Mouse (Mus musculus): ENCODE data around the gene Lix1l. TPM values are rescaled to one million over a fixed set of nuclear protein-coding genes. Genes with fewer than 3 reads are reported as not detected.
"Not testable (repeated sequence)": the region's sequence is repeated elsewhere in the genome, so short reads cannot be mapped to it uniquely, and the experiment has no call there.

Lix1l gene
- polyA plus RNA-seq, 1 experiment from 2014 or later, result 5.5 TPM

DNA sequence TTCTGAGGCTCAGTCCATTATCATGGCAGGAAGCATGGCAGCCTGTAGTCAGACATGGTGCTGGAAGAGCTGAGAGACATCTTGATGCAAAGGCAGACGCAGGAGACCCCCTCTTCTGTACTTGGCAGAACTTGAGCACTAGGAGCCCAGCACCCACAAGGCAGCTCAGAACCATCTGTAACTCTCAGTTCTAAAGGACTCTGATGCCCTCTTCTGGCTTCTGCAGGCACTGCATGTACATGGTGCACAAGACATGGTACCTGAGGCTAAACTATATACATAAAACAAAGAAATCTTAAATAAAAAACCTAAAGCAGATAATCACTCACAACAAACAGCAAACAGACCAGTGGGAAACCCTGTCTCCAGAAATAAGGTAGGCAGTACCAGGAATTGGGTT, 38.3 kb downstream of the Lix1l start:
- Histone ChIP-seq H3K4me2 (ENCODE audit: low read depth, low read length, severe bottlenecking) (no peak overlapping the region), H3K4me3 (ENCODE audit: low read depth, low read length) (no peak overlapping the region), H3K9ac (ENCODE audit: low read length) (no peak overlapping the region), H3K4me1 (replicated peaks; ENCODE audit: control insufficient read depth, insufficient read depth, low read length) (peaks cover 3% of the 10 kb centered on the region; the same call in 1 of the 2 replicates), H3K27ac (ENCODE audit: low read depth, low read length) (no peak overlapping the region), H3K27me3 (ENCODE audit: control insufficient read depth, insufficient read depth, low read length) (no peaks in the 10 kb centered on the region), H3K36me3 (ENCODE audit: control insufficient read depth, insufficient read depth, low read length) (0 out of 2 replicates have a peak, but pooled peaks cover 2% of the 10 kb centered on the region), H3K9me3 (ENCODE audit: control insufficient read depth, low read length) (no peaks in the 10 kb centered on the region)
- WGBS, result 68% methylated on average over 1 of the region's 1 CpGs
- DNase-seq (ENCODE audit: low spot score) (peak; percentile 72), ATAC-seq (replicated peaks; ENCODE audit: low FRiP score) (no peak)

DNA sequence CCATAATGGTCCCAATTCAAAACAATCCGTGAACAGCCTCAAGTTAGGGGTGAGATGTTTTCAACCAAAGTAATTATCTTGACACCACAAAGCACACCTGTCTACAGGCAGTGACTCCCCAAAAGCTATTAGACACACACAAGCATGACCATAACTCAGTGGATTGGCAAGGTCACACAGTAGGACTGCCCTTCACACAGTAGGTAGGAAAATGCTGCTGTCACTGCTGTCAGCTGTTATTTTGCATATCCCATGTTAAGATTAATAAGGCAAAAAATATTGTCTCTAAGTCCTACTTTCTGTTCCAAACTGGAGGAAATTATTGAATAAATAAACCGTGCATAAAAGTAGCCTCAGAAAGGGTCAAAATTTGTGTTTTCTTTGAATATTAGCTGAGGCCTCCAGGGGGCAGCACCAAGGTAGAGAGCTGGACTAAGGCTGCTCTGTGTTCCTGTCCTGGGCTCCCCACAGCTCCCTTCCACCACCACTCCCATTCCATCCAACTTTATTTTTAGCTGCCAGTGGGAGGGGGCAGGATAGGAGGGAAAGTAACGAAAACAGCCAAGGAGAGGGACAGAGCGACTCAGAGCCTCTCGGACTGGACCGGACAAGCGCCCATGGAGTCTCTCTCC, 44.2 kb downstream of the Lix1l start, which contains the start of gene Itga10:
Gene Itga10 (plus strand): TSS at position 567 of the 632 bp plus-strand sequence.
- 68% methylated on average over 7 of the region's 7 CpGs for WGBS

GRCm38 (mm10) chr3:96647365-96647764, 46.4 kb downstream of the Lix1l start:
- Histone ChIP-seq H3K4me2 (ENCODE audit: low read depth, low read length, severe bottlenecking) (no peak overlapping the region), H3K4me3 (ENCODE audit: low read depth, low read length) (no peak overlapping the region), H3K9ac (ENCODE audit: low read length) (no peak overlapping the region), H3K27ac (ENCODE audit: low read depth, low read length) (no peak overlapping the region), H3K9me3 (ENCODE audit: control insufficient read depth, low read length) (no peaks in the 10 kb centered on the region), H3K4me1 (replicated peaks; ENCODE audit: control insufficient read depth, insufficient read depth, low read length) (no peaks in the 10 kb centered on the region), H3K36me3 (ENCODE audit: control insufficient read depth, insufficient read depth, low read length) (no peaks in the 10 kb centered on the region), H3K27me3 (ENCODE audit: control insufficient read depth, insufficient read depth, low read length) (no peaks in the 10 kb centered on the region)
- DNase-seq (ENCODE audit: low spot score) (no peak), ATAC-seq (replicated peaks; ENCODE audit: low FRiP score) (no peak)
- 80% methylated on average over 3 of the region's 3 CpGs for WGBS

More for the DNA sequence above, 44.2 kb downstream of the Lix1l start, which contains the start of gene Itga10:
- no peak within 1 kb of the TSS for H3K4me3 ChIP-seq (ENCODE audit: low read depth, low read length)
- ATAC-seq (replicated peaks; ENCODE audit: low FRiP score) (no peak), DNase-seq (ENCODE audit: low spot score) (peak; percentile 63)
- H3K4me1 ChIP-seq (replicated peaks; ENCODE audit: control insufficient read depth, insufficient read depth, low read length), result no peaks in the 10 kb centered on the region
- no peaks in the 10 kb centered on the region for H3K27me3 ChIP-seq (ENCODE audit: control insufficient read depth, insufficient read depth, low read length)
- no peak within 1 kb of the TSS for H3K9ac ChIP-seq (ENCODE audit: low read length)
- no peak within 1 kb of the TSS for H3K27ac ChIP-seq (ENCODE audit: low read depth, low read length)
- no peak within 1 kb of the TSS for H3K4me2 ChIP-seq (ENCODE audit: low read depth, low read length, severe bottlenecking)
- H3K9me3 ChIP-seq (ENCODE audit: control insufficient read depth, low read length), result no peaks in the 10 kb centered on the region
- H3K36me3 ChIP-seq (ENCODE audit: control insufficient read depth, insufficient read depth, low read length), result no peaks in the 10 kb centered on the region

DNA sequence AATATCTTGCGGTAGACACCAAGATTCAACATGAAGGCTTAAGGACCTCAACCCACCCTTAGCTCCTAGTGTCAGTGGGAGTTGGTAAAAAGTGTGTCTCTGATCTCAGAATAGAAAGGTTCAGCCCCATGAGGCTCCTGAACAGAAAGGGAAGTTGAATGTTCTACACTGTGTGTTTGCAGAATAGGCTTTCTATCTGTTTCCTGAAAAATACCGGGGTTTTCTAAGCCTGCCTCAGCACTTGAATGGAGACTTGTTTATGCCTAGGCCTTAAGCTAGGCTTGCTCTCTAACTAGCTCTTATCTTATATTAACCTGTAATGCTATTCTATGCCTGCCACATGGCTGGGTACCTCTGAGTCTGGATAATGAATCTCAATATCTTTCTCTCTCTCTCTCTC, 60.0 kb downstream of the Lix1l start:
- no peak overlapping the region for H3K9ac ChIP-seq (ENCODE audit: low read length)
- H3K36me3 ChIP-seq (ENCODE audit: control insufficient read depth, insufficient read depth, low read length), result no peaks in the 10 kb centered on the region
- no peaks in the 10 kb centered on the region for H3K9me3 ChIP-seq (ENCODE audit: control insufficient read depth, low read length)
- H3K4me3 ChIP-seq (ENCODE audit: low read depth, low read length), result no peak overlapping the region
- no peak overlapping the region for H3K27ac ChIP-seq (ENCODE audit: low read depth, low read length)
- ATAC-seq (replicated peaks; ENCODE audit: low FRiP score), result no peak
- WGBS, result 89% methylated on average over 2 of the region's 2 CpGs
- no peak overlapping the region for H3K4me2 ChIP-seq (ENCODE audit: low read depth, low read length, severe bottlenecking)
- H3K27me3 ChIP-seq (ENCODE audit: control insufficient read depth, insufficient read depth, low read length), result no peaks in the 10 kb centered on the region
- no peak for DNase-seq (ENCODE audit: low spot score)
- H3K4me1 ChIP-seq (replicated peaks; ENCODE audit: control insufficient read depth, insufficient read depth, low read length), result no peaks in the 10 kb centered on the region

DNA sequence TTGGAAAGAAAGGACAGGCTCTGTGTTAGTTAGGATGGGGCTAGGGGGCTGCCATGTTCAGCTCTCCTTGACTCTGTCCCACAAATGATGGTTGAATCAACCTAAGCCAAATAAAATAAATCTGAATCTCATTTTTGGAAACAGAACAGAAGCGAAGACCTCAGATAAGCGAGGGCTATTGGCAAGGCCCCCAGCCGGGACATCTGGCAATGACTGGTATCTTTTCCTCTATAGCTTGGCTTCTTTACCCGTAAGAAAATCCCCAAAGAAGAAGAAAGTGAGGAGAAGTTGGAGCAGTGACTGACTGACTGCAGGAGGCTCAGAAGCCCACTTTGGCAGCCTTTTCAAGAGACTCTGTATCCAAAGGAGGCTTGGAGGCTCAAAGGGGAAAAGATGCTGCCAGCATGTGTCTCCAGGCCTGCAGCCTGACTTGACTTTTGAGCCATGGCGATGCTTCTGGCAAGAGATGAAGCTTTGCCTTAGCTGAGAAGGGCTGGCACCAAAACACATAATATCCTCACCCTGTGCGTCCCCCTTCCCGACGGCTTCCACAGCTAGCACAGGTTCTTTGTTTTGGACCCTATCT, 61.9 kb downstream of the Lix1l start:
- 43% methylated on average over 8 of the region's 8 CpGs for WGBS
- no peak for ATAC-seq (replicated peaks; ENCODE audit: low FRiP score)
- H3K9ac ChIP-seq (ENCODE audit: low read length), result peak overlapping the region; percentile 40; the same call in 1 of the 2 replicates
- H3K27ac ChIP-seq (ENCODE audit: low read depth, low read length), result no peak overlapping the region
- H3K27me3 ChIP-seq (ENCODE audit: control insufficient read depth, insufficient read depth, low read length), result no peaks in the 10 kb centered on the region
- no peaks in the 10 kb centered on the region for H3K4me1 ChIP-seq (replicated peaks; ENCODE audit: control insufficient read depth, insufficient read depth, low read length)
- no peaks in the 10 kb centered on the region for H3K9me3 ChIP-seq (ENCODE audit: control insufficient read depth, low read length)
- H3K4me2 ChIP-seq (ENCODE audit: low read depth, low read length, severe bottlenecking), result peak overlapping the region; percentile 49; the same call in 1 of the 2 replicates
- no peak overlapping the region for H3K4me3 ChIP-seq (ENCODE audit: low read depth, low read length)
- no peaks in the 10 kb centered on the region for H3K36me3 ChIP-seq (ENCODE audit: control insufficient read depth, insufficient read depth, low read length)
- DNase-seq (ENCODE audit: low spot score), result no peak

GRCm38 (mm10) chr3:96663432-96664239, 62.7 kb downstream of the Lix1l start:
- peak overlapping the region; percentile 40 for H3K9ac ChIP-seq (ENCODE audit: low read length)

GRCm38 (mm10) chr3:96665732-96666363, 64.9 kb downstream of the Lix1l start:
- H3K9ac ChIP-seq (ENCODE audit: low read length); H3K4me2 ChIP-seq (ENCODE audit: low read depth, low read length, severe bottlenecking); H3K27ac ChIP-seq (ENCODE audit: low read depth, low read length); H3K4me1 ChIP-seq (replicated peaks; ENCODE audit: control insufficient read depth, insufficient read depth, low read length); H3K36me3 ChIP-seq (ENCODE audit: control insufficient read depth, insufficient read depth, low read length); H3K27me3 ChIP-seq (ENCODE audit: control insufficient read depth, insufficient read depth, low read length); ATAC-seq (replicated peaks; ENCODE audit: low FRiP score); DNase-seq (ENCODE audit: low spot score); H3K4me3 ChIP-seq (ENCODE audit: low read depth, low read length); H3K9me3 ChIP-seq (ENCODE audit: control insufficient read depth, low read length): not testable (repeated sequence)
- WGBS, result 87% methylated on average over 7 of the region's 7 CpGs

More at GRCm38 (mm10) chr3:96663432-96664239, 62.7 kb downstream of the Lix1l start:
- Histone ChIP-seq H3K4me2 (ENCODE audit: low read depth, low read length, severe bottlenecking) (peak overlapping the region; percentile 49), H3K27ac (ENCODE audit: low read depth, low read length) (no peak overlapping the region), H3K27me3 (ENCODE audit: control insufficient read depth, insufficient read depth, low read length) (no peaks in the 10 kb centered on the region), H3K36me3 (ENCODE audit: control insufficient read depth, insufficient read depth, low read length) (no peaks in the 10 kb centered on the region), H3K4me3 (ENCODE audit: low read depth, low read length) (peak overlapping the region; percentile 16; the same call in 1 of the 2 replicates), H3K4me1 (replicated peaks; ENCODE audit: control insufficient read depth, insufficient read depth, low read length) (no peaks in the 10 kb centered on the region), H3K9me3 (ENCODE audit: control insufficient read depth, low read length) (no peaks in the 10 kb centered on the region)
- ATAC-seq (replicated peaks; ENCODE audit: low FRiP score) (peak; percentile 80), DNase-seq (ENCODE audit: low spot score) (peak; percentile 91)
- 5% methylated on average over 16 of the region's 18 CpGs for WGBS

DNA sequence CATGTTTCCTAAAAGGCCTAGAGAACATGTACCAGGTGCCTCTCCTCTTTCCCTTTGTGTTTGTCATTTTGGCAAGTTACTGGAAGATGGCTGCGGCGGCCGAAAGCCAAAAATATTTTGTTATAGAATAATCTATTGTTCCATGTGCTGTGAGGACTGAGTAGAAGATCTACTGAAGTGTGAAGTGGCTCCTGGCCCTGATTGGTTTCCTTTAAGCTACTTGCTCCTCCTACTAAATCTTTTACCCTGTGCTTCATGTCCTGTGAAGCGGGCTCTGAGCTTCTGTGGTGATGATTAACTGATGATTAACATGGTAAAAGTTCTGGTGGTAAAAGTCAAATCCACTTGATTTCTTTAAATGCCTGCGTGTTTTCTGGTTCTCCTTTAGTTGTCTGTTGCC, 66.0 kb downstream of the Lix1l start:
- Histone ChIP-seq H3K27me3 (ENCODE audit: control insufficient read depth, insufficient read depth, low read length) (peaks cover 5% of the 10 kb centered on the region; the same call in 1 of the 2 replicates), H3K36me3 (ENCODE audit: control insufficient read depth, insufficient read depth, low read length) (no peaks in the 10 kb centered on the region), H3K4me1 (replicated peaks; ENCODE audit: control insufficient read depth, insufficient read depth, low read length) (peaks cover 4% of the 10 kb centered on the region; the same call in 1 of the 2 replicates), H3K9me3 (ENCODE audit: control insufficient read depth, low read length) (no peaks in the 10 kb centered on the region), H3K4me3 (ENCODE audit: low read depth, low read length) (no peak overlapping the region), H3K9ac (ENCODE audit: low read length) (no peak overlapping the region), H3K27ac (ENCODE audit: low read depth, low read length) (no peak overlapping the region), H3K4me2 (ENCODE audit: low read depth, low read length, severe bottlenecking) (no peak overlapping the region)
- no peak for ATAC-seq (replicated peaks; ENCODE audit: low FRiP score)
- WGBS, result 95% methylated on average over 5 of the region's 5 CpGs
- DNase-seq (ENCODE audit: low spot score), result no peak
